In genomic region chr13:102875144-102875476, GRCm38 (mm10) we compare ENCODE assay signal across 14 mouse cellular contexts.
A peak's percentile ranks its signal among the peaks of the same experiment; 100 is the strongest.
DNase-seq lines count a peak whose midpoint lies in the region; ATAC-seq lines count a peak whose summit lies in the region.
"Had no signal": no experiment of that assay in that cellular context is flagged by ENCODE, and none has a peak within 500 bp of the region (broad histone marks: within the 10 kb centered on the region; RNA-seq: fewer than 3 reads in every experiment).

No protein-coding gene starts in this region.

- no peak overlapping the region for H3K4me3 ChIP-seq in heart, embryonic 10.5 days
- no peak overlapping the region for H3K4me3 ChIP-seq in kidney, embryonic 15.5 days (replicated peaks)
- H3K4me3 ChIP-seq in brown adipose tissue, adult 24 weeks (ENCODE audit: insufficient read depth, low read depth, low read length), result no peak overlapping the region
- H3K4me3 ChIP-seq: midbrain, embryonic 12.5 days had no signal

- H3K27ac ChIP-seq in heart, embryonic 10.5 days, result peak overlapping the region; percentile 16; the same call in 1 of the 2 replicates
- H3K27ac ChIP-seq in kidney, embryonic 15.5 days, result peak overlapping the region; percentile 42
- peak overlapping the region; percentile 88 for H3K27ac ChIP-seq in brown adipose tissue, adult 24 weeks (replicated peaks; ENCODE audit: low read depth, low read length)
- H3K27ac ChIP-seq: hindbrain, embryonic 14.5 days; macrophage; midbrain, embryonic 12.5 days had no signal

- H3K36me3 ChIP-seq in heart, embryonic 10.5 days, result no peaks in the 10 kb centered on the region
- H3K36me3 ChIP-seq in kidney, embryonic 15.5 days, result no peaks in the 10 kb centered on the region
- H3K36me3 ChIP-seq: midbrain, embryonic 12.5 days had no signal

- no peaks in the 10 kb centered on the region for H3K9me3 ChIP-seq in heart, embryonic 10.5 days
- no peaks in the 10 kb centered on the region for H3K9me3 ChIP-seq in kidney, embryonic 15.5 days (replicated peaks)
- H3K9me3 ChIP-seq: midbrain, embryonic 12.5 days had no signal

- no peak overlapping the region for H3K9ac ChIP-seq in kidney, embryonic 15.5 days
- H3K9ac ChIP-seq: hindbrain, embryonic 14.5 days; midbrain, embryonic 12.5 days had no signal

- intact Hi-C loops in heart, postnatal 36 days (cut with DNase I), result loop anchor here (2.0 kb wide), 1 partner anchor 20 kb away; no protein-coding TSS in a partner anchor

- H3K4me2 ChIP-seq in kidney, embryonic 15.5 days, result no peak overlapping the region
- H3K4me2 ChIP-seq: hindbrain, embryonic 14.5 days; midbrain, embryonic 12.5 days had no signal

- H3K4me1 ChIP-seq in heart, embryonic 10.5 days, result peaks cover 59% of the 10 kb centered on the region
- peaks cover 64% of the 10 kb centered on the region for H3K4me1 ChIP-seq in kidney, embryonic 15.5 days
- peaks cover 41% of the 10 kb centered on the region for H3K4me1 ChIP-seq in brown adipose tissue, adult 24 weeks (ENCODE audit: control insufficient read depth, insufficient read depth, insufficient read length, low read length)

- 37% methylated on average over 3 of the region's 3 CpGs for WGBS in heart, embryonic 10.5 days
- 34% methylated on average over 3 of the region's 3 CpGs for WGBS in kidney, embryonic 15.5 days

- no peaks in the 10 kb centered on the region for H3K27me3 ChIP-seq in heart, embryonic 10.5 days (ENCODE audit: insufficient read depth, poor library complexity, severe bottlenecking)
- H3K27me3 ChIP-seq in kidney, embryonic 15.5 days, result no peaks in the 10 kb centered on the region
- H3K27me3 ChIP-seq: midbrain, embryonic 12.5 days had no signal

- peak; percentile 32 for DNase-seq in embryo, embryonic 10.5 days (ENCODE audit: low spot score)
- no peak for DNase-seq in embryo, embryonic 11 days
- no peak for DNase-seq in heart, embryonic 10.5 days (ENCODE audit: low spot score)
- no peak for DNase-seq in heart, postnatal 36 days
- no peak for DNase-seq in kidney, postnatal 36 days
- no peak for DNase-seq in adrenal gland, adult (ENCODE audit: inconsistent age in 2 of 2, low spot score in 1 of 2)
- DNase-seq: liver; thymus, adult 18-20 months had no signal

- ATAC-seq in kidney, embryonic 15.5 days (replicated peaks; ENCODE audit: low FRiP score), result 0 out of 2 replicates have a peak, but pooled peaks have one; percentile 44
- ATAC-seq: intestine, embryonic 16.5 days had no signal

Comparison
In these comparisons a context has a peak if more than half of its experiments do, and no peak if none do; other contexts are left out.
1. H3K27ac ChIP-seq: peak in every context shown above with its lines; median percentile 88 in brown adipose tissue, adult 24 weeks; 42 in kidney, embryonic 15.5 days; 16 in heart, embryonic 10.5 days.